Mouse (Mus musculus): ENCODE data around the gene Msx2.
A peak's percentile ranks its signal among the peaks of the same experiment; 100 is the strongest.

GRCm38 (mm10) chr13:53447609-53448008, 25.3 kb downstream of the Msx2 start:
- peak; percentile 60 for TF ChIP-seq CTCF (IDR thresholded peaks at IDR 0.05)
- TF ChIP-seq EP300 (IDR thresholded peaks at IDR 0.05): no peak

All from lung, postnatal 0 days (tissue).